Mouse (Mus musculus) intestine, postnatal 0 days (tissue): ENCODE results near the gene Ssu2. TPM values are rescaled to one million over a fixed set of nuclear protein-coding genes. Genes with fewer than 3 reads are reported as not detected.

Experiments used
- ATAC-seq: fragments of 200-750 bp; cut with Nextera tagmentation; 2 replicates; pipeline ENCODE4 v1.8.0; 2017; ENCODE audit warnings: mild to moderate bottlenecking, moderate TSS enrichment, moderate library complexity
- H3K27ac ChIP-seq: fragments of 300-500 bp; sonication (generic); 2 replicates; pipeline ENCODE4 v1.5.1; 2014; ENCODE audit warnings: mild to moderate bottlenecking, low read depth, low read length, moderate library complexity
- H3K27me3 ChIP-seq: fragments of 300-500 bp; sonication (generic); replicated peaks from 2 replicates; pipeline ENCODE4 v1.6.1; 2014; ENCODE audit warnings: low read length, mixed read lengths; ENCODE audit not compliant: control insufficient read depth, insufficient read depth
- H3K36me3 ChIP-seq: fragments of 300-500 bp; sonication (generic); 2 replicates; pipeline ENCODE4 v1.6.1; 2014; ENCODE audit warnings: mild to moderate bottlenecking, moderate library complexity; ENCODE audit not compliant: control insufficient read depth, insufficient read depth
- H3K4me1 ChIP-seq: fragments of 300-500 bp; sonication (generic); replicated peaks from 2 replicates; pipeline ENCODE4 v1.6.1; 2014; ENCODE audit warnings: antibody characterized with exemption, low read length, mixed read lengths; ENCODE audit not compliant: control insufficient read depth, insufficient read depth
- H3K4me2 ChIP-seq: fragments of 300-500 bp; sonication (generic); replicated peaks from 2 replicates; pipeline ENCODE4 v1.6.1; 2014; ENCODE audit warnings: low read depth, mild to moderate bottlenecking, moderate library complexity
- H3K4me3 ChIP-seq: fragments of 300-500 bp; sonication (generic); 2 replicates; pipeline ENCODE4 v1.5.1; 2014; ENCODE audit warnings: low read depth, low read length
- H3K9ac ChIP-seq: fragments of 300-500 bp; sonication (generic); 2 replicates; pipeline ENCODE4 v1.6.1; 2014; ENCODE audit warnings: mild to moderate bottlenecking, low read depth, low read length
- H3K9me3 ChIP-seq: fragments of 300-500 bp; sonication (generic); 2 replicates; pipeline ENCODE4 v1.6.1; 2016; ENCODE audit warnings: mixed run types; ENCODE audit not compliant: control insufficient read depth
- CTCF ChIP-seq: sonication (generic); IDR thresholded peaks from 2 replicates; pipeline ENCODE4 v1.5.1; 2016; ENCODE audit warnings: low read depth, mild to moderate bottlenecking, control low read depth, antibody characterized with exemption, moderate library complexity
- WGBS: fragments of 180-500 bp; shearing (Covaris S2); extraction: QIAGEN DNeasy Blood & Tissue Kit; methylation state at CpG from one replicate; pipeline ENCODE4 v1.1.7; 2014; 5-methylcytosine and 5-hydroxymethylcytosine counted together
- polyA plus RNA-seq: library from polyadenylated mRNA; unstranded; fragments of >200 nt; fragmentation: Nextera tagmentation; extraction: Ambion mirVana; gene quantifications from 2 replicates; pipeline ENCODE4 v1.2.1, GENCODE M21; 2015

Gene Ssu2
- polyA plus RNA-seq, 1 experiment from 2014 or later: 4.1 TPM

DNA sequence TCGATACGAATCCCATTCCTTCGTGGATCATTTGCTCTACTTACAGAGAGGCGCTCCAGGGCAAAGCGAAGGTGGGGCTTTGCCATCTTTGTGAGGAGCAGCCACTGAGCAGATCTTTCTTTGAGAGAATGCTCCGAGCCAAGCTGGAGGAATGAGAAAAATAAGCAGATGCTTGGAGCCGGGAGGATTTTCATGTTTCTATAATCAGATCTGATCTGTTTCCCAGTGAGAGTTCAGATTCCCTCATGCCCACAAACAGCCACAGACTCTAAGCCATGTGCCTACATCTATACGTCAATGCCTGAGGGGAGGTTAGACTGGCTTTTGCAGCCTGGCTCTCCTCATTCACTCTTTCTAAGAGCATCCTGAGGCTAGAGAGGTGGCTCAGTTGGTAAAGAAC, 27.1 kb downstream of the Ssu2 start:
- WGBS: 83% methylated on average over 8 of the region's 8 CpGs
- no peak for TF ChIP-seq CTCF
- no peak overlapping the region for H3K9ac ChIP-seq
- H3K4me3 ChIP-seq: no peak overlapping the region
- no peaks in the 10 kb centered on the region for H3K4me1 ChIP-seq
- no peaks in the 10 kb centered on the region for H3K36me3 ChIP-seq
- no peaks in the 10 kb centered on the region for H3K27me3 ChIP-seq
- no peak overlapping the region for H3K4me2 ChIP-seq
- no peak for ATAC-seq
- no peaks in the 10 kb centered on the region for H3K9me3 ChIP-seq
- H3K27ac ChIP-seq: no peak overlapping the region

DNA sequence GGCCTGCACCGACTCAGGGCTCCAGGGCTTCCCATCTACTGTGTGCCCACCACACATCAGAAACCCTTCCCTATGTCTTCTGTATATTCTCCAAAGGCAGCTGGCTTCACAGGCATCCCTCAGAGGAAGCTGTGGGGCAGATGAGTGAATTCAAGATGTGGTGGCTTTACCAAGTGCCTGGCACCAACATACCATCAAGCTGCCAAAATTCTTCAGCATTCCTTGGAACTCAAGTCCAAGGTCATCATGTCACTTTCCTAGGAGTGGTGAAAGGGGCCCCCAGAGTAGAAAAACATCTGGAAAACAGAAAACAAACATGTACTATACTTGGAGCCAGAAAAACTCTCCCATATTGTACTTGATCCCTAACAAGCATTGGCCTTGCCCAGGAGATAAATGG, 28.5 kb downstream of the Ssu2 start:
- Histone ChIP-seq H3K27me3 (no peaks in the 10 kb centered on the region), H3K4me1 (no peaks in the 10 kb centered on the region), H3K9ac (no peak overlapping the region), H3K27ac (no peak overlapping the region), H3K4me3 (no peak overlapping the region), H3K4me2 (no peak overlapping the region), H3K36me3 (no peaks in the 10 kb centered on the region), H3K9me3 (no peaks in the 10 kb centered on the region)
- no peak for TF ChIP-seq CTCF
- 85% methylated on average over 1 of the region's 1 CpGs for WGBS
- ATAC-seq: no peak

DNA sequence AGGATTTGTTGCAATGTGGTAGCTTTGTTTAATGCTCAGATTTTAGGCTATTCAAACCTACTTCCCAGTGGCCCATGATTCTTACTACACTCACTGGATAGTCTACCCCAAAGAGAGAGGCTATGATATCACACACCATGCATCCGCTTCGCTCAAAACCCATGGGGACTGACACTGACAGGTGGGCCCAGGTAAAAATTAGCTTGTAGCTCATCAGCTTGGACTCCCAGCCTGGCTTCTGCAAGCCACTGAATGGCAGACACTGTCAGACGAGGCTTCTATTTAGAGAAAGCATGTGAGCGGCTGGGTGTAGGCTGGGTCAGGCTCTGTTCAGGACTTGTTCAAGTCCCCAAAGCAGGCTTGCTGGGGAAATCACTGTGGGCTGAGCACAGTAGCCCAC, 37.4 kb downstream of the Ssu2 start:
- Histone ChIP-seq H3K36me3 (no peaks in the 10 kb centered on the region), H3K4me2 (no peak overlapping the region), H3K4me3 (no peak overlapping the region), H3K27me3 (no peaks in the 10 kb centered on the region), H3K27ac (no peak overlapping the region), H3K9ac (no peak overlapping the region), H3K9me3 (no peaks in the 10 kb centered on the region), H3K4me1 (no peaks in the 10 kb centered on the region)
- no peak for TF ChIP-seq CTCF
- ATAC-seq: no peak
- WGBS: 93% methylated on average over 4 of the region's 4 CpGs

DNA sequence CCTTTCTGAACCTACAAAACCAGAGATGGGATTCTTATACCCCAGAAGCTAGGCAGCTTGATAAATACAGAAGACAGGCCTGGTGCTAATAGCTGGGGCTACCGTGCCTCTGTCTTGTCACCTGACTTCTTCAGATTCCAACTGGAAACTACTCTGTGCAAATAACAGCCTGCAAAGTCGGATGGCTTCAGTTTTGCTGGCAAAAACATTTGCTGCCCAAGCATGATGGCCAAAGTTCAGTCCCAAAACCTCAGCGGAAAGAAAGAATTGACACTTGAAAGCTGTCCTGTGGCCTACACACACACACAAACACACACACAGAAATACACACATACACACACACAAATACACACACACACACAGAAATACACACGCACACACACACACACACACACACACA, 48.8 kb downstream of the Ssu2 start:
- no peak for ATAC-seq
- H3K9ac ChIP-seq: no peak overlapping the region
- no peak for TF ChIP-seq CTCF
- H3K27ac ChIP-seq: no peak overlapping the region
- H3K27me3 ChIP-seq: no peaks in the 10 kb centered on the region
- no peak overlapping the region for H3K4me2 ChIP-seq
- no peaks in the 10 kb centered on the region for H3K4me1 ChIP-seq
- H3K9me3 ChIP-seq: no peaks in the 10 kb centered on the region
- H3K4me3 ChIP-seq: no peak overlapping the region
- 76% methylated on average over 4 of the region's 4 CpGs for WGBS
- H3K36me3 ChIP-seq: no peaks in the 10 kb centered on the region

DNA sequence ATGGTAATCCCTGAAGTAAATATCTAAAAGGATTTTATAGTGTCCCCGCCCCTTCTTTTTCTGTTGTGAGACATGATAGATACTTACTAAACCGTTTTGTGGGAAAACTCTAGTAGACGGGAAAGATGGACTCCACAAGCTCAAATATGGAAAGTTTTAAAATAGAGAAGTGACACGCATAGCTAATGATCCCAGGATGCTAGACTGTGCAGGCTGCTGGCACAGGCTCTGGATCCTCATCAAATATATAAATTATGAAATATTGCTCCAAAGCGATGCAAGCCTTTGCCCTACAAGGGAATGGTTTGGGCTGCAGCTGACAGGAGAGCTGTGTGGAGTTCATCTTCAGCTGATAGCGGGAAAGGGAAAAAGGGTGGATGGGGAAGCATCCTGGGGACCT, 50.2 kb downstream of the Ssu2 start:
- Histone ChIP-seq H3K27me3 (no peaks in the 10 kb centered on the region), H3K36me3 (no peaks in the 10 kb centered on the region), H3K9me3 (no peaks in the 10 kb centered on the region), H3K4me1 (no peaks in the 10 kb centered on the region), H3K4me3 (no peak overlapping the region), H3K4me2 (no peak overlapping the region), H3K27ac (no peak overlapping the region), H3K9ac (no peak overlapping the region)
- 71% methylated on average over 6 of the region's 6 CpGs for WGBS
- no peak for TF ChIP-seq CTCF
- ATAC-seq: no peak

DNA sequence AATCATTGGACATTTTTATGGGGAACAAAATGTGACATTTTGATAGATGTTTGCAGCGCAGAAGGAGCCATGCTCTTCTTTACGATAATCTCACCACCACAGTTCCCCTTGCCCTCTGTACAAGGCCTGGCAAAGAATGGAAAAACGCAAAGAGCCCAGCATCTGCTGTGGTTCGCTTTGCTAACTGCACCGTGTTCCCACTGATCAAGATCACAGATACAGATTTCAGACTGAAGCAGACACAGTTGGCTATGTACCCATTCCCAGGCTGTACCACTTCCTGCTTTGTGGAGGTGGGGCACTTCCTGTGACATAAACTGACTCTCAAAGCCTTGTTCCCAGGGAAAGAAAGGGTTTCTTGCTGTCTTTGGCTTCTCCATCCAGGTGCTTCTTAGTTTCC, 53.9 kb downstream of the Ssu2 start:
- 79% methylated on average over 5 of the region's 5 CpGs for WGBS
- Histone ChIP-seq H3K9me3 (no peaks in the 10 kb centered on the region), H3K4me1 (no peaks in the 10 kb centered on the region), H3K4me2 (no peak overlapping the region), H3K9ac (no peak overlapping the region), H3K4me3 (no peak overlapping the region), H3K27me3 (no peaks in the 10 kb centered on the region), H3K36me3 (no peaks in the 10 kb centered on the region), H3K27ac (no peak overlapping the region)
- TF ChIP-seq CTCF: no peak
- ATAC-seq: no peak

DNA sequence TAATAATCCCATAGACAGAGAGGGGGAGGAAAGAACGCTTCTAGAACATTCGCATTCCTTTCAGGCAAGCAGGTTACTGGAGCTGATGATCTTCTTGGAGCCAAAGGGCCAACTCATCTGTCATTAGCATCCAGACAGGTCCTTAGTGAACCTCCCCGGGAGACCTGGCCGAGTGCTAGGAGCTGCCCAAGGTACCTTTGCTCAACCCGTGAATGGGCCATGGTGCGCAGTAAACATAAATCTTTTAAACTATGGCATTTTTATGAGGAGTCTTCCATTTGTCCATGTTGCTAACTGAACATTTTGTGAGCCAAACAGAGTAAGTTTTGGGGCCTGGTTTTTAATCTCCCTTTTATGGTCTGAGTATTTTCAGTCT, 56.6 kb downstream of the Ssu2 start:
- TF ChIP-seq CTCF: no peak
- ATAC-seq: no peak

More for the DNA sequence above, 56.6 kb downstream of the Ssu2 start:
- 58% methylated on average over 6 of the region's 6 CpGs for WGBS
- Histone ChIP-seq H3K9me3 (no peaks in the 10 kb centered on the region), H3K9ac (no peak overlapping the region), H3K4me3 (no peak overlapping the region), H3K4me1 (no peaks in the 10 kb centered on the region), H3K27ac (no peak overlapping the region), H3K27me3 (no peaks in the 10 kb centered on the region), H3K36me3 (no peaks in the 10 kb centered on the region), H3K4me2 (no peak overlapping the region)
